Mouse (Mus musculus) E14TG2a.4 (cell line): ENCODE results near the gene Susd3.

Experiments
- CTCF ChIP-seq: conservative IDR thresholded peaks from 2 replicates; pipeline ENCODE4 v1.5.1; 2014; ENCODE audit warnings: low read length
- NANOG ChIP-seq: IDR thresholded peaks from 2 replicates; pipeline ENCODE4 v1.6.1; 2014; ENCODE audit warnings: borderline replicate concordance, low read length, mixed read lengths
- POU5F1 ChIP-seq: IDR thresholded peaks from 2 replicates; pipeline ENCODE4 v1.6.1; 2014; ENCODE audit warnings: low read length, borderline replicate concordance

DNA sequence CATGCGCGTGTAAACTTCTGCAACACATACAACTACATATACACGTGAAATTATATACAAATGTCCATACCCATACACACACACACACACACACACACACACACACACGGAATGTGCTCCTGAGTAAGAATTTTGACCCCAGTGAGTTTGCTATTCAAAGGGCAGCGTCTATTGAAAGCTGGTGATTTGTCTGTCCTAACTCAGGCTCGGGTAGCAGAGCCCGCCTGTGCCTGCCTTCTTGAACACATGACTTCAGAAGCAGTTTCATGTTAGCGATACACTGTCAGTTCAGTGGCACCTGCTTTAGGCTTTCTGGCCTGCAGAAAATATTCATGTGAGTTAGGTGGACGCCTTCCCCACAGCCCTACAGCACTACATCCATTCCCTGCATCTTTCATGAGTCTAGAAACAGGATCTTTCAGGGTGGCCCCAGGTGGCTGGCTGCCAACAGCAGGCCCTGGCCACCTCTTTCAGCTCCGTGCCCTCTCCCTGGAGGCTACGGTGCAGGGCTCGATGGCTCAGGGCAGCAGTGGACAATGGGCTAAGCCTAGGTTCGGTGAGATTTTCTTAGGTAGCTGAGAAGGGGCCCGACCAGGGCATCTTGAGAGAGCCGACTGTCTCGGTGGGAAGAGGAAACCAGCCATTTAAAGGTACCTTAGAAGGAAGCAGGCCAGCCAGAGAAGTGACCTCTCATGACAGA, 56.2 kb downstream of the Susd3 start:
- TF ChIP-seq CTCF (no peak), POU5F1 (no peak), NANOG (no peak)
